Mouse (Mus musculus): ENCODE measurements around the gene D130043K22Rik.

- TF ChIP-seq POLR2A (IDR thresholded peaks at IDR 0.05; ENCODE audit: control insufficient read depth, low read depth, low read length) (no peak), CTCF (IDR thresholded peaks at IDR 0.05; ENCODE audit: control insufficient read depth, insufficient read depth, insufficient replicate concordance, low read depth, low read length) (no peak)
Measured at GRCm38 (mm10) chr13:24814616-24815015, 30.3 kb upstream of the D130043K22Rik start.

Data from testis, adult 2 months (tissue).